Mouse (Mus musculus) bone marrow macrophage, adult 2 months (primary cell): ENCODE results near the gene Cox7a2l.

Source experiments
- CTCF ChIP-seq: IDR thresholded peaks from 2 replicates; pipeline ENCODE4 v1.5.1; 2012; ENCODE audit warnings: low read depth, mild to moderate bottlenecking, low read length, moderate library complexity
- POLR2A ChIP-seq: IDR thresholded peaks from 2 replicates; pipeline ENCODE4 v1.6.1; 2012; ENCODE audit warnings: mild to moderate bottlenecking, low read depth, low read length, borderline replicate concordance

- no peak for TF ChIP-seq CTCF
- no peak for TF ChIP-seq POLR2A
These were observed 10.7 kb upstream of the Cox7a2l start for GRCm38 (mm10) chr17:83527651-83528381.
